Mouse (Mus musculus) CD4-positive, CD25-positive, alpha-beta regulatory T cell, adult 2 months (primary cell): ENCODE results near the gene Exog.

Experiments used
- DNase-seq: peaks from one replicate; pipeline ENCODE4 v3.0.0-alpha.2; 2012; ENCODE audit warnings: low read depth, low spot score

Gene Exog

GRCm38 (mm10) chr9:119444738-119445429, at the start of gene Exog:
Exog (plus strand) TSS chr9:119444943.
- peak; percentile 96 for DNase-seq

- DNase-seq, result no peak
Observed at GRCm38 (mm10) chr9:119401351-119401750, 43.4 kb upstream of the Exog start.

GRCm38 (mm10) chr9:119401801-119402214, 42.9 kb upstream of the Exog start, which contains the start of gene Acvr2b:
Acvr2b (plus strand) TSS chr9:119402118.
- DNase-seq, result peak; percentile 66

- DNase-seq, result peak; percentile 19
Observed at GRCm38 (mm10) chr9:119402253-119403235, 42.2 kb upstream of the Exog start.

GRCm38 (mm10) chr9:119403236-119403641, 41.5 kb upstream of the Exog start:
- no peak for DNase-seq

GRCm38 (mm10) chr9:119404090-119404489, 40.7 kb upstream of the Exog start:
- DNase-seq, result no peak

- DNase-seq, result no peak
Observed at GRCm38 (mm10) chr9:119407884-119408283, 36.9 kb upstream of the Exog start.

- no peak for DNase-seq
Observed at GRCm38 (mm10) chr9:119408898-119409664, 35.7 kb upstream of the Exog start.

- no peak for DNase-seq
Observed at GRCm38 (mm10) chr9:119409864-119410263, 34.9 kb upstream of the Exog start.

- DNase-seq, result no peak
Observed at GRCm38 (mm10) chr9:119418025-119418424, 26.7 kb upstream of the Exog start.

- no peak for DNase-seq
Observed at GRCm38 (mm10) chr9:119419852-119420438, 24.8 kb upstream of the Exog start.

- no peak for DNase-seq
Observed at GRCm38 (mm10) chr9:119425217-119425975, 19.3 kb upstream of the Exog start.

GRCm38 (mm10) chr9:119425976-119426415, 18.7 kb upstream of the Exog start:
- no peak for DNase-seq

- no peak for DNase-seq
Observed at GRCm38 (mm10) chr9:119426483-119426882, 18.3 kb upstream of the Exog start.

- peak; percentile 71 for DNase-seq
Observed at GRCm38 (mm10) chr9:119430311-119430710, 14.4 kb upstream of the Exog start.

GRCm38 (mm10) chr9:119435855-119436254, 8.9 kb upstream of the Exog start:
- no peak for DNase-seq

GRCm38 (mm10) chr9:119438065-119438464, 6.7 kb upstream of the Exog start:
- DNase-seq, result no peak

- no peak for DNase-seq
Observed at GRCm38 (mm10) chr9:119438498-119439000, 6.2 kb upstream of the Exog start.

GRCm38 (mm10) chr9:119445737-119446136, 994 bp downstream of the Exog start:
- peak; percentile 22 for DNase-seq

- DNase-seq, result peak; percentile 14
Observed at GRCm38 (mm10) chr9:119455967-119456366, 11.2 kb downstream of the Exog start.
